Mouse (Mus musculus) 3134 (cell line): ENCODE data around the gene Bicdl2.

Source experiments
- DNase-seq: peaks from one replicate; pipeline ENCODE4 v3.0.0-alpha.2; 2011; ENCODE audit warnings: low spot score; ENCODE audit not compliant: insufficient read length; ENCODE audit errors: extremely low read depth

Gene Bicdl2

GRCm38 (mm10) chr17:23660117-23660875 is at the start of gene Bicdl2:
Bicdl2 (plus strand) TSS chr17:23660506.
- peak; percentile 53 for DNase-seq

- no peak for DNase-seq
Measured at GRCm38 (mm10) chr17:23617087-23617486, 43.2 kb upstream of the Bicdl2 start.

GRCm38 (mm10) chr17:23620351-23620750 is 40.0 kb upstream of the Bicdl2 start:
- DNase-seq: no peak

- DNase-seq: no peak
Measured at GRCm38 (mm10) chr17:23627813-23628212, 32.5 kb upstream of the Bicdl2 start.

GRCm38 (mm10) chr17:23630195-23631020 is 29.9 kb upstream of the Bicdl2 start:
- DNase-seq: peak; percentile 75

- DNase-seq: no peak
Measured at GRCm38 (mm10) chr17:23631241-23631640, 29.1 kb upstream of the Bicdl2 start.

GRCm38 (mm10) chr17:23644613-23645495 is 15.5 kb upstream of the Bicdl2 start, which contains the start of gene Mmp25:
Mmp25 (minus strand) TSS chr17:23645277.
- no peak for DNase-seq

GRCm38 (mm10) chr17:23645894-23646293 is 14.4 kb upstream of the Bicdl2 start:
- no peak for DNase-seq

- no peak for DNase-seq
Measured at GRCm38 (mm10) chr17:23651363-23651762, 8.9 kb upstream of the Bicdl2 start.

GRCm38 (mm10) chr17:23653324-23653723 is 7.0 kb upstream of the Bicdl2 start:
- no peak for DNase-seq

GRCm38 (mm10) chr17:23654001-23654400 is 6.3 kb upstream of the Bicdl2 start:
- no peak for DNase-seq

GRCm38 (mm10) chr17:23654410-23654809 is 5.9 kb upstream of the Bicdl2 start:
- DNase-seq: no peak

- DNase-seq: no peak
Measured at GRCm38 (mm10) chr17:23658450-23658849, 1.9 kb upstream of the Bicdl2 start.

GRCm38 (mm10) chr17:23660876-23661200 is 532 bp downstream of the Bicdl2 start:
- DNase-seq: no peak

- no peak for DNase-seq
Measured at GRCm38 (mm10) chr17:23661526-23661925, 1.2 kb downstream of the Bicdl2 start.

- no peak for DNase-seq
Measured at GRCm38 (mm10) chr17:23664556-23665021, 4.3 kb downstream of the Bicdl2 start.

GRCm38 (mm10) chr17:23665511-23665910 is 5.2 kb downstream of the Bicdl2 start:
- DNase-seq: no peak

GRCm38 (mm10) chr17:23670516-23671074 is 10.3 kb downstream of the Bicdl2 start:
- no peak for DNase-seq

GRCm38 (mm10) chr17:23671519-23671918 is 11.2 kb downstream of the Bicdl2 start:
- DNase-seq: no peak

GRCm38 (mm10) chr17:23672761-23673160 is 12.5 kb downstream of the Bicdl2 start:
- DNase-seq: no peak
